Mouse (Mus musculus) MEL (cell line): Measurements from ENCODE around the gene Podnl1. TPM values are rescaled to one million over a fixed set of nuclear protein-coding genes. Genes with fewer than 3 reads are reported as not detected.

Experiments used
- DNase-seq: peaks from one replicate; pipeline ENCODE4 v3.0.0; 2011; ENCODE audit warnings: low read depth, low spot score
- H3K27ac ChIP-seq: 2 replicates; pipeline ENCODE4 v1.5.1; 2012; ENCODE audit warnings: low read depth, mild to moderate bottlenecking, control low read depth, low read length, moderate library complexity; ENCODE audit not compliant: control insufficient read depth
- H3K27me3 ChIP-seq, 2 experiments: fragments of 150-350 bp in 1 of 2; sonication (generic) in 1 of 2; 2 replicates each; pipeline ENCODE4 v1.6.1; 2012; ENCODE audit warnings: low read length in 2 of 2, mild to moderate bottlenecking in 2 of 2, improper control_type of control experiment in 1 of 2, moderate library complexity in 1 of 2; ENCODE audit not compliant: insufficient read depth in 2 of 2, control insufficient read depth in 1 of 2
- H3K36me3 ChIP-seq, 2 experiments: 2 replicates each; pipeline ENCODE4 v1.6.1; 2012 to 2014; ENCODE audit warnings: low read length in 2 of 2, improper control_type of control experiment in 1 of 2, inconsistent platforms in 1 of 2, mild to moderate bottlenecking in 1 of 2; ENCODE audit not compliant: insufficient read depth in 2 of 2, control insufficient read depth in 1 of 2
- H3K4me1 ChIP-seq, 2 experiments: fragments of 150-350 bp in 1 of 2; sonication (generic) in 1 of 2; 2 replicates each; pipeline ENCODE4 v1.6.1; 2012; ENCODE audit warnings: low read length in 2 of 2, improper control_type of control experiment in 1 of 2, mild to moderate bottlenecking in 1 of 2; ENCODE audit not compliant: insufficient read depth in 2 of 2, control insufficient read depth in 1 of 2
- H3K4me3 ChIP-seq, 2 experiments: fragments of 150-350 bp in 1 of 2; sonication (generic) in 1 of 2; 2 replicates each; pipeline ENCODE4 v1.5.1; 2012; ENCODE audit warnings: low read depth in 2 of 2, low read length in 2 of 2, mild to moderate bottlenecking in 2 of 2, moderate library complexity in 2 of 2, control low read depth in 1 of 2, improper control_type of control experiment in 1 of 2; ENCODE audit not compliant: control insufficient read depth in 1 of 2, insufficient read depth in 1 of 2
- H3K79me2 ChIP-seq: 2 replicates; pipeline ENCODE4 v1.6.1; 2012; ENCODE audit warnings: mild to moderate bottlenecking, low read length, moderate library complexity; ENCODE audit not compliant: control insufficient read depth, poor library complexity, insufficient read depth
- H3K9ac ChIP-seq: 2 replicates; pipeline ENCODE4 v1.6.1; 2012; ENCODE audit warnings: low read depth, mild to moderate bottlenecking, control low read depth, low read length, moderate library complexity; ENCODE audit not compliant: control insufficient read depth, poor library complexity, severe bottlenecking
- H3K9me3 ChIP-seq: fragments of 150-350 bp; sonication (generic); replicated peaks from 2 replicates; pipeline ENCODE4 v1.6.1; 2012; ENCODE audit warnings: mild to moderate bottlenecking, low read length, improper control_type of control experiment, moderate library complexity; ENCODE audit not compliant: insufficient read depth
- BHLHE40 ChIP-seq: IDR thresholded peaks from 2 replicates; pipeline ENCODE4 v1.6.1; 2012; ENCODE audit warnings: low read depth, mild to moderate bottlenecking, inconsistent platforms, low read length, improper control_type of control experiment, borderline replicate concordance
- CHD1 ChIP-seq: IDR thresholded peaks from 2 replicates; pipeline ENCODE4 v1.6.1; 2012; ENCODE audit warnings: low read depth, mild to moderate bottlenecking, inconsistent platforms, low read length, improper control_type of control experiment
- CHD2 ChIP-seq: IDR thresholded peaks from 2 replicates; pipeline ENCODE4 v1.6.1; 2011; ENCODE audit warnings: low read length, improper control_type of control experiment
- CTCF ChIP-seq, 3 experiments: IDR thresholded peaks in 2 of 3; conservative IDR thresholded peaks in 1 of 3; 2 replicates each; pipeline ENCODE4 v1.5.1; 2011 to 2012; ENCODE audit warnings: low read length in 3 of 3, low read depth in 2 of 3, mild to moderate bottlenecking in 2 of 3, improper control_type of control experiment in 1 of 3, inconsistent platforms in 1 of 3, mixed read lengths in 1 of 3, moderate library complexity in 1 of 3; ENCODE audit not compliant: control insufficient read depth in 1 of 3, insufficient read depth in 1 of 3, poor library complexity in 1 of 3, severe bottlenecking in 1 of 3
- E2F4 ChIP-seq: IDR thresholded peaks from 2 replicates; pipeline ENCODE4 v1.6.1; 2011; ENCODE audit warnings: low read depth, low read length, improper control_type of control experiment, borderline replicate concordance
- ELF1 ChIP-seq: IDR thresholded peaks from 2 replicates; pipeline ENCODE4 v1.6.1; 2014; ENCODE audit warnings: low read depth, mild to moderate bottlenecking, inconsistent platforms, low read length, improper control_type of control experiment, moderate library complexity
- EP300 ChIP-seq, 2 experiments: IDR thresholded peaks; 2 replicates each; pipeline ENCODE4 v1.6.1; 2011; ENCODE audit warnings: improper control_type of control experiment in 2 of 2, low read length in 2 of 2, low read depth in 1 of 2, mild to moderate bottlenecking in 1 of 2
- ETS1 ChIP-seq: IDR thresholded peaks from 2 replicates; pipeline ENCODE4 v1.6.1; 2012; ENCODE audit warnings: low read depth, mild to moderate bottlenecking, inconsistent platforms, low read length, improper control_type of control experiment, moderate library complexity
- GABPA ChIP-seq: IDR thresholded peaks from 2 replicates; pipeline ENCODE4 v1.6.1; 2012; ENCODE audit warnings: low read depth, mild to moderate bottlenecking, inconsistent platforms, low read length, improper control_type of control experiment, moderate library complexity
- KAT2A ChIP-seq: conservative IDR thresholded peaks from 2 replicates; pipeline ENCODE4 v1.6.1; 2012; ENCODE audit warnings: low read depth, low read length, improper control_type of control experiment, inconsistent platforms
- MAFK ChIP-seq: IDR thresholded peaks from 2 replicates; pipeline ENCODE4 v1.6.1; 2011; ENCODE audit warnings: low read depth, mild to moderate bottlenecking, low read length, improper control_type of control experiment, borderline replicate concordance
- MEF2A ChIP-seq: IDR thresholded peaks from 2 replicates; pipeline ENCODE4 v1.6.1; 2014; ENCODE audit warnings: low read depth, mild to moderate bottlenecking, inconsistent platforms, low read length, improper control_type of control experiment; ENCODE audit not compliant: poor library complexity, insufficient replicate concordance, severe bottlenecking; ENCODE audit errors: extremely low read depth
- MXI1 ChIP-seq: IDR thresholded peaks from 2 replicates; pipeline ENCODE4 v1.6.1; 2011; ENCODE audit warnings: mild to moderate bottlenecking, low read depth, low read length, improper control_type of control experiment
- MYB ChIP-seq: IDR thresholded peaks from 2 replicates; pipeline ENCODE4 v1.6.1; 2011; ENCODE audit warnings: mild to moderate bottlenecking, low read depth, low read length, improper control_type of control experiment
- MYC ChIP-seq: IDR thresholded peaks from 2 replicates; pipeline ENCODE4 v1.6.1; 2011; ENCODE audit warnings: low read depth, mild to moderate bottlenecking, low read length, improper control_type of control experiment, moderate library complexity
- NELFE ChIP-seq: IDR thresholded peaks from 2 replicates; pipeline ENCODE4 v1.6.1; 2011; ENCODE audit warnings: low read depth, low read length, improper control_type of control experiment
- POLR2A ChIP-seq, 2 experiments: IDR thresholded peaks; 2 replicates each; pipeline ENCODE4 v1.6.1; 2011 to 2012; ENCODE audit warnings: low read length in 2 of 2, mild to moderate bottlenecking in 2 of 2, control low read depth in 1 of 2, improper control_type of control experiment in 1 of 2, low read depth in 1 of 2, moderate library complexity in 1 of 2; ENCODE audit not compliant: control insufficient read depth in 1 of 2, insufficient read depth in 1 of 2, poor library complexity in 1 of 2
- POLR2AphosphoS2 ChIP-seq: IDR thresholded peaks from 2 replicates; pipeline ENCODE4 v1.6.1; 2011; ENCODE audit warnings: low read length, improper control_type of control experiment
- POLR2AphosphoS5 ChIP-seq: IDR thresholded peaks from 2 replicates; pipeline ENCODE4 v1.6.1; 2012; ENCODE audit warnings: low read depth, borderline replicate concordance, mild to moderate bottlenecking, inconsistent platforms, low read length, moderate library complexity, mixed read lengths
- RAD21 ChIP-seq: IDR thresholded peaks from 2 replicates; pipeline ENCODE4 v1.6.1; 2011; ENCODE audit warnings: mild to moderate bottlenecking, low read depth, low read length, improper control_type of control experiment
- SIN3A ChIP-seq: IDR thresholded peaks from 2 replicates; pipeline ENCODE4 v1.6.1; 2012; ENCODE audit warnings: low read length, improper control_type of control experiment, inconsistent platforms
- SMC3 ChIP-seq: IDR thresholded peaks from 2 replicates; pipeline ENCODE4 v1.6.1; 2011; ENCODE audit warnings: low read depth, low read length, improper control_type of control experiment
- TBP ChIP-seq: IDR thresholded peaks from 2 replicates; pipeline ENCODE4 v1.8.0; 2011; ENCODE audit warnings: low read depth, low read length, improper control_type of control experiment
- TCF12 ChIP-seq: IDR thresholded peaks from 2 replicates; pipeline ENCODE4 v1.6.1; 2014; ENCODE audit warnings: low read depth, mild to moderate bottlenecking, inconsistent platforms, low read length, improper control_type of control experiment, moderate library complexity
- ZC3H11A ChIP-seq: IDR thresholded peaks from 2 replicates; pipeline ENCODE4 v1.6.1; 2012; ENCODE audit warnings: low read depth, mild to moderate bottlenecking, inconsistent platforms, low read length, improper control_type of control experiment
- ZMIZ1 ChIP-seq: IDR thresholded peaks from 2 replicates; pipeline ENCODE4 v1.6.1; 2012; ENCODE audit warnings: low read depth, mild to moderate bottlenecking, inconsistent platforms, low read length, improper control_type of control experiment, moderate library complexity
- ZNF384 ChIP-seq: IDR thresholded peaks from 2 replicates; pipeline ENCODE4 v1.6.1; 2012; ENCODE audit warnings: low read depth, mild to moderate bottlenecking, inconsistent platforms, low read length, improper control_type of control experiment
- polyA plus RNA-seq, 2 experiments: library from polyadenylated mRNA; stranded (reverse) in 1 of 2; unstranded in 1 of 2; fragments of >175 nt in 1 of 2; fragments of >200 nt in 1 of 2; gene quantifications; 2 replicates each; pipeline versions ENCODE4 v1.2.1 to v1.2.4; 2012; ENCODE audit warnings: low replicate concordance in 2 of 2, low read depth in 1 of 2; ENCODE audit not compliant: insufficient read length in 2 of 2, insufficient read depth in 1 of 2, missing spikeins in 1 of 2
- total RNA-seq: library from RNA; depleted of rRNA; stranded (reverse); fragments of 300-350 nt; gene quantifications from 2 replicates; pipeline ENCODE4 v1.2.3, GENCODE M21; 2012

Gene Podnl1
- total and polyA plus RNA-seq, 3 experiments, result 0.04 to 0.08 TPM; not detected in 1

DNA sequence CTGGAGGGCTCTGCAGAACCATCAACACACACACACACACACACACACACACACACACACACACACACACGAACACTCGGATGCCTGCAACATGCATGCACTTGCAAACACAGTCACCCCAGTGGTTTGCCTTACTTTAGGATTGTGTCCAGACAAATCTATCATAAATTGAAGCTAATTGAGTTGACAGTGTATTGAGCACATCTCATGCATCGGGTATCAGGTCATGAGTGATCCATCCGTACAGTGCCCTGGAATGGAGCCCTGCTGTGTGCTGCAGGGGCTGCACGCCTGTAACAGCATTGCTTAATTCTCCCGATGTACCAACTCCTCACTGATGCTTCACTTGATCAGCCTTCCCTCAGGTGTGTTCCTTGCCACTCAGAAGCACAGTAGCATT is 10.1 kb upstream of the Podnl1 start:
- no peak for DNase-seq
- Histone ChIP-seq H3K27ac (no peak overlapping the region), H3K4me3 (no peak overlapping the region), H3K36me3 (no peaks in the 10 kb centered on the region), H3K4me1 (no peaks in the 10 kb centered on the region), H3K27me3 (no peaks in the 10 kb centered on the region), H3K79me2 (no peaks in the 10 kb centered on the region), H3K9me3 (no peaks in the 10 kb centered on the region), H3K9ac (no peak overlapping the region)
- TF ChIP-seq CHD1 (no peak), MAFK (no peak), NELFE (no peak), POLR2AphosphoS5 (no peak), POLR2AphosphoS2 (no peak), MXI1 (no peak), CHD2 (no peak), CTCF (IDR thresholded peaks at IDR 0.05 in 2 of 3, conservative IDR thresholded peaks at IDR 0.05 in 1 of 3; ENCODE audit: control insufficient read depth in 1 of 3, insufficient read depth in 1 of 3, low read depth in 2 of 3, low read length in 3 of 3, poor library complexity in 1 of 3, severe bottlenecking in 1 of 3) (no peak), ZMIZ1 (no peak), ETS1 (no peak), MYB (no peak), ZNF384 (no peak), MYC (no peak), BHLHE40 (no peak), RAD21 (no peak)

DNA sequence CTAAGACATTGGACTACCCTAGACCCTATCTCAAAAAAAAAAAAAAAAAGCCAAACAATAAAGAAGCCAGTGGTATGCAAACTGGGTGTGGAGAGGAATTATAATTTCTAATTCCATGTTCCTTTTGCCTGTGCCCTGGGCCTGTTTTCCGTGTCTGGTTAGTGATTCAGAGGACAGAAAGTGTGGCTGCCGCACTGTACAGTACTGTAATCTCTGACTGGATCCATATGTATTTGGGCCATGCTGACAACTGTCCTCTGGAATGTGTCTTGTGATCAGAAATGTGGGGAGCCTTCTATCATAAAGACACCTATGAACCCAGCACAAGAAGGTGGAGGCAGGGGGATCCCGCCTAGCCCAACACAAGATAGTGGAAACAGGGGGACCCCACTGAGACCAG is 3.6 kb upstream of the Podnl1 start:
- Histone ChIP-seq H3K9me3 (no peaks in the 10 kb centered on the region), H3K9ac (no peak overlapping the region), H3K4me1 (no peaks in the 10 kb centered on the region), H3K4me3 (no peak overlapping the region), H3K79me2 (no peaks in the 10 kb centered on the region), H3K27me3 (no peaks in the 10 kb centered on the region), H3K27ac (no peak overlapping the region), H3K36me3 (no peaks in the 10 kb centered on the region)
- TF ChIP-seq CHD1 (no peak), GABPA (no peak), MXI1 (no peak), SMC3 (no peak), ZC3H11A (no peak), TCF12 (no peak), CHD2 (no peak), MYC (no peak), ELF1 (no peak), ZMIZ1 (no peak), KAT2A (no peak), POLR2A (IDR thresholded peaks at IDR 0.05; ENCODE audit: control insufficient read depth in 1 of 2, insufficient read depth in 1 of 2, low read depth in 1 of 2, low read length in 2 of 2, poor library complexity in 1 of 2) (no peak), EP300 (IDR thresholded peaks at IDR 0.05; ENCODE audit: low read depth in 1 of 2, low read length in 2 of 2) (no peak), MEF2A (no peak), NELFE (no peak), TBP (no peak), E2F4 (no peak), SIN3A (no peak), BHLHE40 (no peak)
- DNase-seq, result no peak
